Mouse (Mus musculus): Measurements from ENCODE around the gene Gm9195.

DNA sequence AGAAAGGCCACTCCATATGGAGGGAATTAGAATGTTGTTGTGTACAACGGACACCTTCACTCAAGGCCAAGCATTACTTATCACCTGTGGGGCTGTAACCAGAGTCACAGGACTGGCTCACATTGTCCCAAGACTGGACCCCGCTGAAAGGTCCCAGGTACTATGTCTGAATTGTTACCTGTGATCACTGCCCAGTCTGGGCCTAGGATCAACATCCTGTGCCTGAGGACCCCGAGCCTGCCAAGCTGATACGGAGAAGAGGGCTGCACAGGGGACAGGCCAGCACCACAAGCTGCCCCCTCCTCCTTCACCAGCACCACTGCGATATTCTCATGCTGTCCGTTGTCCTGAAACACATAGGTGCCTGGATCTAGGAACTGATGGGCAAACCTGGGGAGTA is 51.2 kb downstream of the Gm9195 start:
- TF ChIP-seq CTCF (IDR thresholded peaks at IDR 0.05; ENCODE audit: low read depth, low read length) (no peak), POLR2A (IDR thresholded peaks at IDR 0.05; ENCODE audit: extremely low read depth, insufficient read depth, low read length) (no peak)

Data from liver, adult 2 months (tissue).